Mouse (Mus musculus) leukemia stem cell, adult 10-12 weeks (primary cell): ENCODE data around the gene Olfr108. TPM values are rescaled to one million over a fixed set of nuclear protein-coding genes. Genes with fewer than 3 reads are reported as not detected.

ENCODE experiments used
- polyA plus RNA-seq: library from polyadenylated mRNA; stranded (reverse); fragments of >175 nt; gene quantifications from 2 replicates; pipeline ENCODE4 v1.2.3, GENCODE M21; 2012; ENCODE audit warnings: low replicate concordance

Olfr108 gene
- polyA plus RNA-seq = not detected in 2 replicates

GRCm38 (mm10) chr17:37445180-37445579, at the start of gene Olfr108:
Olfr108 (plus strand) TSS chr17:37445480.

GRCm38 (mm10) chr17:37398926-37399325, 46.4 kb upstream of the Olfr108 start, which contains the start of gene Olfr107:
Olfr107 (plus strand) TSS chr17:37399226.

GRCm38 (mm10) chr17:37458616-37459015, 13.3 kb downstream of the Olfr108 start, which contains the start of gene Olfr109:
Olfr109 (plus strand) TSS chr17:37458916.

GRCm38 (mm10) chr17:37483452-37483851, 38.2 kb downstream of the Olfr108 start, which contains the start of gene H2-M2:
H2-M2 (minus strand) TSS chr17:37483552.

DNA sequence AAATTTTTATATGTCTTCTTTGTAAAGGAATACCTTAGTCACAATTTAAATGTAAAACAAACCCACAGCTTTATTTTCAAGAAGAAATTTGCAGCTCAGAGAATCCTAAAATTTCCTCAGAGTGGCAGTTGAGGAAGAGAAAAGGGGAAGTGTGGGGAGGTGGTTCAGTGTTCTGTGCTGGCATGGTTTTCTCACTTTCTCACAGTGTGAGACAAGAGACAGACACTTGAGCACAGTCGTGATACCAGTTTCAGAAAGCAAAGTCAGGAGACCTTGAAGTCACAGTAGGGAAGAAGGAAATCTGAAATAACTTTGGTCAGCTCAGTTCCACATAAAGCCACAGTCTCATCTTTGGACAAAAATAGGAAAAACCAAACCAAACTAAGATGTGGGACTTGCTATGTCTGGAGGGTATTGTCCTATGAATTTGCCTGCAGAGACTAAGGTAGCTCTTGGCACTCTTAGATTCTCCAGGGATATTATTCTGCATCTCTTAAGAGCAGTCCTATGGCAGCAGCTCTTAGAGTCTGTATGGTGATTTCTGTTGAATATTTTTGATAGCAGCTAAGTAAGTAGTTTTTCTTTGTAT, 46.7 kb downstream of the Olfr108 start, which contains the start of gene Olfr110:
Gene Olfr110 (plus strand): TSS at position 539 of the 589 bp plus-strand sequence.

Other genes starting within 250 kb of the Olfr108 start
- not detected in 2 replicates for gene Olfr94, start 244.5 kb upstream of the Olfr108 start, polyA plus RNA-seq
- not detected in 2 replicates for gene Olfr95, start 232.4 kb upstream of the Olfr108 start, polyA plus RNA-seq
- gene Olfr96, start 225.3 kb upstream of the Olfr108 start, polyA plus RNA-seq = not detected in 2 replicates
- not detected in 2 replicates for gene Olfr97, start 208.2 kb upstream of the Olfr108 start, polyA plus RNA-seq
- gene Olfr98, start 181.7 kb upstream of the Olfr108 start, polyA plus RNA-seq = not detected in 2 replicates
- 0.33 and 1.7 TPM in 2 replicates for gene H2-M3, start 175.3 kb upstream of the Olfr108 start, polyA plus RNA-seq
- gene Olfr99, start 162.0 kb upstream of the Olfr108 start, polyA plus RNA-seq = not detected in 2 replicates
- not detected in 2 replicates for gene Olfr101, start 141.2 kb upstream of the Olfr108 start, polyA plus RNA-seq
- not detected in 2 replicates for gene Olfr102, start 128.4 kb upstream of the Olfr108 start, polyA plus RNA-seq
- not detected in 2 replicates for gene Olfr103, start 105.8 kb upstream of the Olfr108 start, polyA plus RNA-seq
- not detected in 2 replicates for gene Olfr104-ps, start 85.9 kb upstream of the Olfr108 start, polyA plus RNA-seq
- gene Olfr105-ps, start 66.4 kb upstream of the Olfr108 start, polyA plus RNA-seq = not detected in 2 replicates
- not detected in 2 replicates for gene Olfr106-ps, start 55.1 kb upstream of the Olfr108 start, polyA plus RNA-seq
- not detected in 2 replicates for gene Olfr107, start 46.3 kb upstream of the Olfr108 start, polyA plus RNA-seq
- not detected in 2 replicates for gene Olfr109, start 13.4 kb downstream of the Olfr108 start, polyA plus RNA-seq
- gene H2-M2, start 38.1 kb downstream of the Olfr108 start, polyA plus RNA-seq = not detected in 2 replicates
- gene Olfr110, start 47.0 kb downstream of the Olfr108 start, polyA plus RNA-seq = not detected in 2 replicates
- not detected in 2 replicates for gene Olfr111, start 62.5 kb downstream of the Olfr108 start, polyA plus RNA-seq
- not detected in 2 replicates for gene Olfr112, start 124.0 kb downstream of the Olfr108 start, polyA plus RNA-seq
- gene Olfr113, start 132.2 kb downstream of the Olfr108 start, polyA plus RNA-seq = not detected in 2 replicates
- gene Olfr114, start 147.3 kb downstream of the Olfr108 start, polyA plus RNA-seq = 0.18 TPM in 1 of 2 replicates, not detected in the other
- not detected in 2 replicates for gene Olfr115, start 181.6 kb downstream of the Olfr108 start, polyA plus RNA-seq
- gene Olfr116, start 181.7 kb downstream of the Olfr108 start, polyA plus RNA-seq = not detected in 2 replicates
- not detected in 2 replicates for gene Olfr117, start 218.3 kb downstream of the Olfr108 start, polyA plus RNA-seq
- gene Olfr118, start 221.5 kb downstream of the Olfr108 start, polyA plus RNA-seq = 0.19 TPM in 1 of 2 replicates, not detected in the other